Mouse (Mus musculus) liver, embryonic 18 days (tissue): ENCODE data around the gene Gm14124. TPM values are rescaled to one million over a fixed set of nuclear protein-coding genes. Genes with fewer than 3 reads are reported as not detected.

Source experiments
- polyA plus RNA-seq: library from polyadenylated mRNA; depleted of rRNA; stranded (reverse); fragments of >200 nt; gene quantifications from 2 replicates; pipeline ENCODE4 v1.2.3, GENCODE M21; 2012; rRNA removed

Gm14124 gene
- polyA plus RNA-seq, result not detected in 2 replicates

DNA sequence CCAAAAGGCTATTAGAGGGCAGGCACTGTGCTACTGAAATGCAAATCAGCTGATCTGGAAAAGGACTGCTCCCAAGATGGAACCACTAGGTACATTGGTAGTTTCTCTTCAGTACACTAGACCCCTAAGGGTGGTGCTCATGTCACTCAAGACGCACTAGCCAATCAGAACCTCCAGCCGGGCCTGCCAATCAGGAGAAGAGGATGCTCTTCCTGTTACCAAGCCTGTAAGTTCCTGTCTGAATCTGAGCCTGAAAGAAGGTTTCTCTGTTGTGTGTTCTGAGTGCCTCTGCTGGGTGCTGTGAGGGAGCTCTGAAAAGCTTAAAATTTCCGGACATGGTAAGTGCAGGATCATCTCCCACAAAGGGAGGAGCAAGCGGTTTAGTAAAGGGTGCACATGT lies at the start of gene Gm14124:
Gene Gm14124 (plus strand): TSS at position 227 of the 400 bp plus-strand sequence.

DNA sequence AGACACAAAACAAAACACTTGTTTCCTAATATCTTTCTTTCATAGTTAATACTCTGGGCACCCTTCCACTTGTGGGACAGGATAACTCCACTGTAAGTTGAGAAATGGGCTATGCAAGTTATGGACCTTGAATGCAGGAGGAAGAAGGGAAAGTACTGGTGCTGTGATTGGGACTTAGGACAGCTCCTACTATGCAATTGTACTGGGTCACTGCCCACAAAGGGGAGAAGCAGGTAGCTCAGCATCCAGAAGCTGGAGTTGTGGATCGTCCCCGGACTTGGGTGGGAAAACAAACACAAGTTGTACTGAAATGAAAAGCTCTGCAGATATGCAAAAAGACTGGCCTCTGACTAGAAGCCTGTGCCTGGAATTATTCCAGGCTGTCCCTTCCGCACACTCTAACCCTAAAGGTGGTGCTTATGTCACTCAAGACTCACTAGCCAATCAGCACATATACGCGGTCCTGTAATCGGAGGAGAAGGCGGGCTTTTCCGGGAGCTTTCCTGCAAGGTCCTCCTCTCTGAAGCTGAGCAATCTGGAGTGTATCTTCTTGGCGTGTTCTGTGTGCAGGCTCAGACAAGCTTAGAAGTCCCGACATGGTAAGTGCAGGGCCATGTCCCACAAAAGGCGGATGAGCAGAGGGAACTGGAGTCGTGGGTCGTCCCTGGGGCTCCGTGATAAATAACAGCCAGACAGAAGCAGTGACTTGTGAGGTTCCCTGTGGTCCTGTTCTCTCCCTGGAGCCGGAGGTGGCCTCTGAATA lies 39.5 kb upstream of the Gm14124 start, which contains the start of gene Zfp937:
Gene Zfp937 (plus strand): TSS at position 474 of the 763 bp plus-strand sequence.

DNA sequence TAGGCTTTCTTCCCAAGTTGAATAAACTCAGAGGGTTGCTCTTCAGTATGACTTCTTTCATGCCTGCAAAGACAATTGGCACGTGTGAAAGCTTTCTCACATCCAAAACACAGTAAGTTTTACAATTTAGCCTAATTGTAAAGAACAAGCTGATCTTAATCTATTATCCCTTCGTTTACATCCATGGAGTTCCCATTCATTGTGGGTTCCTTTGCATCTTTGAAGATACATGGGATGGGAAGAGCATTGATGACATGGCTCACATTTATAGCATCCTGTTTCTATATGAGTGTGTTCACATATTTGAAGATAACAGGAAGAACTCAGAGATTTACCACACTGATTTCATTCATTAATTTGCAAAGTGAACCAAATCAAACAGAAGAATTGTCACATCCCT lies 1.8 kb upstream of the Gm14124 start, which contains the start of gene Gm21994:
Gene Gm21994 (minus strand): TSS at position 101 of the 400 bp plus-strand sequence.

Other genes starting within 250 kb of the Gm14124 start
- gene Zfp120, start 120.8 kb upstream of the Gm14124 start, polyA plus RNA-seq, result 1.2 TPM in 2 replicates
- gene Gm10770, start 77.8 kb upstream of the Gm14124 start, polyA plus RNA-seq, result not detected in 2 replicates
- 0.04 TPM in 1 of 2 replicates, not detected in the other for gene Gm14139, start 75.8 kb upstream of the Gm14124 start, polyA plus RNA-seq
- gene Zfp937, start 39.4 kb upstream of the Gm14124 start, polyA plus RNA-seq, result 0.32 and 0.34 TPM in 2 replicates
- gene Gm21994, start 1.9 kb upstream of the Gm14124 start, polyA plus RNA-seq, result 0.43 and 0.53 TPM in 2 replicates
- not detected in 2 replicates for gene Gm10130, start 66.2 kb downstream of the Gm14124 start, polyA plus RNA-seq
- gene 3300002I08Rik, start 105.2 kb downstream of the Gm14124 start, polyA plus RNA-seq, result 0.28 and 0.37 TPM in 2 replicates
- 0.22 and 0.27 TPM in 2 replicates for gene Zfp442, start 194.0 kb downstream of the Gm14124 start, polyA plus RNA-seq
- gene Zfp345, start 227.6 kb downstream of the Gm14124 start, polyA plus RNA-seq, result 0.02 TPM in 1 of 2 replicates, not detected in the other